Mouse (Mus musculus) CH12.LX (cell line): ENCODE data around the gene Fam210b.

Experiments
- CTCF ChIP-seq, 2 experiments: IDR thresholded peaks in 1 of 2; conservative IDR thresholded peaks in 1 of 2; 2 replicates each; pipeline ENCODE4 v1.5.1; 2011 to 2012; ENCODE audit warnings: low read depth in 2 of 2, low read length in 2 of 2, improper control_type of control experiment in 1 of 2, inconsistent platforms in 1 of 2, mild to moderate bottlenecking in 1 of 2, moderate library complexity in 1 of 2
- EP300 ChIP-seq: IDR thresholded peaks from 2 replicates; pipeline ENCODE4 v1.6.1; 2011; ENCODE audit warnings: low read length, improper control_type of control experiment
- POLR2A ChIP-seq: IDR thresholded peaks from 2 replicates; pipeline ENCODE4 v1.6.1; 2011; ENCODE audit warnings: low read depth, mild to moderate bottlenecking, improper control_type of control experiment, low read length
- ZKSCAN1 ChIP-seq: IDR thresholded peaks from 2 replicates; pipeline ENCODE4 v1.6.1; 2012; ENCODE audit warnings: low read depth, inconsistent platforms, low read length, improper control_type of control experiment, borderline replicate concordance
- ZMIZ1 ChIP-seq: IDR thresholded peaks from 2 replicates; pipeline ENCODE4 v1.6.1; 2012; ENCODE audit warnings: low read depth, mild to moderate bottlenecking, inconsistent platforms, low read length, improper control_type of control experiment

GRCm38 (mm10) chr2:172376999-172377515 is 31.7 kb downstream of the Fam210b start:
- TF ChIP-seq ZKSCAN1 (no peak), POLR2A (no peak), ZMIZ1 (no peak), CTCF (conservative IDR thresholded peaks at IDR 0.05 in 1 of 2, IDR thresholded peaks at IDR 0.05 in 1 of 2; ENCODE audit: low read depth in 2 of 2, low read length in 2 of 2) (no peak), EP300 (no peak)
